Mouse (Mus musculus): Measurements from ENCODE around the gene Klf7. TPM values are rescaled to one million over a fixed set of nuclear protein-coding genes. Genes with fewer than 3 reads are reported as not detected.

The Klf7 gene
- polyA plus RNA-seq, 1 experiment from 2014 or later, result 26.1 TPM

DNA sequence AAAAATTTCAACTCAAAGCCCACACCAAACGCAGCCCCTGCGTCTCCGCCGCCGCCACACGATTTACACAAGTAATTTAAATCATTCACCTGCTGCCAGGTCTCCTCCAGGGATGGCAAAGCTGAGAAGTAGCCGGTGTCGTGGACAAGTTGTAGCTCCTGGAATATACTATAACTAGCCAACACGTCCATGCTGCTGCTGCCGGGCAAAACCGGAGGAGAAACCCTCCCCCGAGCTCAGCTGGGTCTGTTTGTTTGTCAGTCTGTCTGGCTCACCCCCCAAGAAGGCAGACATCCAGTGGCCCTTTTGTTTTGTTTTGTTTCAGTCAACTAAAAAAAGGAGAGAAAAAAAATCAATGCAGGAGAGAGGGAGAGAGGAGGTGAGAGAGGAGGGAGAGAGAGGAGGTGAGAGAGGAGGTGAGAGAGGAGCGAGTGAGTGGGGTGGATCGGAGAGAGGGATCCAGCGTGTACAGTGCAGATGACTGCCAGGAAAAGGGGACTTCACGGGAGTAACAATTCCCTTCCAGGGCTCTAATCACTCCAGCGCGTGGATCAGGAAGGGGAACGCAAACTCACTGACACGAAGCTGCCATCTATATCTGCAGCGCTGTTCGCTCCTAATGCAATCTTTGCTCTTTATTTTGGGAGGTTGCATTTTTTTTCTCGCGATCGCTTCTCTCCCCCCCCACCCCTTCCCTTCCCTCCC, 1.1 kb downstream of the Klf7 start:
- Histone ChIP-seq H3K4me2 (ENCODE audit: low read depth, low read length) (peak overlapping the region; percentile 87), H3K36me3 (ENCODE audit: control insufficient read depth, insufficient read depth, low read length) (no peaks in the 10 kb centered on the region), H3K27ac (replicated peaks; ENCODE audit: low read depth, low read length) (peak overlapping the region; percentile 100), H3K27me3 (replicated peaks; ENCODE audit: control insufficient read depth, insufficient read depth, low read length) (no peaks in the 10 kb centered on the region), H3K4me3 (ENCODE audit: low read depth, low read length) (peak overlapping the region; percentile 62), H3K9me3 (ENCODE audit: control insufficient read depth, low read length) (no peaks in the 10 kb centered on the region), H3K4me1 (ENCODE audit: control insufficient read depth, insufficient read depth, low read length) (peaks cover 21% of the 10 kb centered on the region), H3K9ac (ENCODE audit: low read depth, low read length) (peak overlapping the region; percentile 96)
- ATAC-seq (ENCODE audit: low read depth) (peak; percentile 38), DNase-seq (ENCODE audit: low spot score) (peak; percentile 57)
- WGBS, result 1% methylated on average over 25 of the region's 25 CpGs

DNA sequence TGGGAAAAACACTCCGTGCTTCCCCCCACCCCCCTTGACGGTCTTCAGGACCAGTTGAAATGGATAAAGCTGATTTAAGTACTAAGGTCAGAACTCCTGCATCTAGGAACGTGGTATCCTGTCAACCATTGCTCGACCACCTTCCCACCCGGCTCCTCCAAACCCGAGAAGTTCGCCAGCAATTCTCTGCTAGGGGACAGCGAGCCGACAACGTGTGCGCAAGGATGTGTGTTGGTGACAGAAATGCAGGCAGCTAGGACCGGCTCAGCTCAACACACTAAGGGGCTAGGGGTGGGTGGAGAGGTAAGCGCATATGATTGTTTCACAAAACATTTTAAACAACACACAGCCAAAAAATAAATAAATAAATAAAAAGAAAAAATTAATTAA, 1.7 kb downstream of the Klf7 start:
- DNase-seq (ENCODE audit: low spot score) (peak; percentile 51), ATAC-seq (ENCODE audit: low read depth) (no peak)
- Histone ChIP-seq H3K4me2 (ENCODE audit: low read depth, low read length) (peak overlapping the region; percentile 87), H3K27me3 (replicated peaks; ENCODE audit: control insufficient read depth, insufficient read depth, low read length) (no peaks in the 10 kb centered on the region), H3K4me3 (ENCODE audit: low read depth, low read length) (peak overlapping the region; percentile 62), H3K36me3 (ENCODE audit: control insufficient read depth, insufficient read depth, low read length) (no peaks in the 10 kb centered on the region), H3K27ac (replicated peaks; ENCODE audit: low read depth, low read length) (peak overlapping the region; percentile 100), H3K9me3 (ENCODE audit: control insufficient read depth, low read length) (no peaks in the 10 kb centered on the region), H3K4me1 (ENCODE audit: control insufficient read depth, insufficient read depth, low read length) (peaks cover 21% of the 10 kb centered on the region), H3K9ac (ENCODE audit: low read depth, low read length) (peak overlapping the region; percentile 96)
- WGBS, result 0% methylated on average over 13 of the region's 13 CpGs

DNA sequence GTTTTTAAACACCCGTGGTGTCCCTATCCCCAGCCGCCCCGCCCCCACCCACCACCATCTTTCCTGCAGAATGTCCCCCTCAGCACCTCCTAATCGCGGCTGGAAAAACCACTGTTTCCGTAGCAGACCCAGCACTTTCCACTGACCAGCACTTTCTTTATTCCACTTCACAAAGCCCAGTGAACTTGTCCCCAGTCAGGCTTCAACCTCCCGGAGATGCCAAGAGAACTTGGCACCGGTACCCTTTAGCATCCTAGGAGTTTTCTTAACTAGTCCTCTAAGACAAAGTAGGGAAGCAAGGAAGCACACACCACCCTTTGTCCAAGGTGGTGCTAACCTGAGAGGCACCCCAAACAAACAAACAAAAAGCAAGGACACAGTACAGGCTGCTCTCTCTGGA, 2.2 kb downstream of the Klf7 start:
- ATAC-seq (ENCODE audit: low read depth), result no peak
- Histone ChIP-seq H3K36me3 (ENCODE audit: control insufficient read depth, insufficient read depth, low read length) (no peaks in the 10 kb centered on the region), H3K27me3 (replicated peaks; ENCODE audit: control insufficient read depth, insufficient read depth, low read length) (no peaks in the 10 kb centered on the region), H3K4me1 (ENCODE audit: control insufficient read depth, insufficient read depth, low read length) (peaks cover 21% of the 10 kb centered on the region), H3K4me3 (ENCODE audit: low read depth, low read length) (peak overlapping the region; percentile 62), H3K27ac (replicated peaks; ENCODE audit: low read depth, low read length) (peak overlapping the region; percentile 100), H3K9me3 (ENCODE audit: control insufficient read depth, low read length) (no peaks in the 10 kb centered on the region), H3K4me2 (ENCODE audit: low read depth, low read length) (peak overlapping the region; percentile 87), H3K9ac (ENCODE audit: low read depth, low read length) (peak overlapping the region; percentile 96)
- DNase-seq (ENCODE audit: low spot score), result no peak
- WGBS, result under 1% methylated on average over 7 of the region's 8 CpGs

DNA sequence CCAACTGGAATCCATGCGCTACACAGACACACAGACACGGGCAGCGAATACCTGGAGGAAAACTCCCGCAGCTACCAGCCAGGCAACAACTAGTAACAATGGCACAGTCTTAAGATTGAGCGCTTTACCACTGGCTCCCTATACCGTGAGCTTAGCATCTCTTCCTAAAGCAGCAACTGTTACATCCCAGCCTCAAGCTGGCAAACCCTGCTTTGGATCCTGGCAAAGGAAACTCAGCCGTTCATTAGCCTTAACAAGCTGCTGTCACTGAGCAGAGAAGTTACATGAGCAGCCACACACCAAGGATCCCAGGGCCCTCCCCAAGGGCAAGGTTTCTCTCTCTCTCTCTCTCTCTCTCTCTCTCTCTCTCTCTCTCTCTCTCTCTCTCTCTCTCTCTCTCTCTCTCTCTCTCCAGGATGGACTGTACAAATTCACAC, 2.7 kb downstream of the Klf7 start:
- peak overlapping the region; percentile 100 for H3K27ac ChIP-seq (replicated peaks; ENCODE audit: low read depth, low read length)
- peaks cover 21% of the 10 kb centered on the region for H3K4me1 ChIP-seq (ENCODE audit: control insufficient read depth, insufficient read depth, low read length)
- H3K9ac ChIP-seq (ENCODE audit: low read depth, low read length), result peak overlapping the region; percentile 96
- no peaks in the 10 kb centered on the region for H3K9me3 ChIP-seq (ENCODE audit: control insufficient read depth, low read length)
- peak overlapping the region; percentile 62 for H3K4me3 ChIP-seq (ENCODE audit: low read depth, low read length)
- ATAC-seq (ENCODE audit: low read depth), result no peak
- WGBS, result 6% methylated on average over 7 of the region's 7 CpGs
- no peaks in the 10 kb centered on the region for H3K36me3 ChIP-seq (ENCODE audit: control insufficient read depth, insufficient read depth, low read length)
- DNase-seq (ENCODE audit: low spot score), result peak; percentile 67
- peak overlapping the region; percentile 87 for H3K4me2 ChIP-seq (ENCODE audit: low read depth, low read length)
- no peaks in the 10 kb centered on the region for H3K27me3 ChIP-seq (replicated peaks; ENCODE audit: control insufficient read depth, insufficient read depth, low read length)

DNA sequence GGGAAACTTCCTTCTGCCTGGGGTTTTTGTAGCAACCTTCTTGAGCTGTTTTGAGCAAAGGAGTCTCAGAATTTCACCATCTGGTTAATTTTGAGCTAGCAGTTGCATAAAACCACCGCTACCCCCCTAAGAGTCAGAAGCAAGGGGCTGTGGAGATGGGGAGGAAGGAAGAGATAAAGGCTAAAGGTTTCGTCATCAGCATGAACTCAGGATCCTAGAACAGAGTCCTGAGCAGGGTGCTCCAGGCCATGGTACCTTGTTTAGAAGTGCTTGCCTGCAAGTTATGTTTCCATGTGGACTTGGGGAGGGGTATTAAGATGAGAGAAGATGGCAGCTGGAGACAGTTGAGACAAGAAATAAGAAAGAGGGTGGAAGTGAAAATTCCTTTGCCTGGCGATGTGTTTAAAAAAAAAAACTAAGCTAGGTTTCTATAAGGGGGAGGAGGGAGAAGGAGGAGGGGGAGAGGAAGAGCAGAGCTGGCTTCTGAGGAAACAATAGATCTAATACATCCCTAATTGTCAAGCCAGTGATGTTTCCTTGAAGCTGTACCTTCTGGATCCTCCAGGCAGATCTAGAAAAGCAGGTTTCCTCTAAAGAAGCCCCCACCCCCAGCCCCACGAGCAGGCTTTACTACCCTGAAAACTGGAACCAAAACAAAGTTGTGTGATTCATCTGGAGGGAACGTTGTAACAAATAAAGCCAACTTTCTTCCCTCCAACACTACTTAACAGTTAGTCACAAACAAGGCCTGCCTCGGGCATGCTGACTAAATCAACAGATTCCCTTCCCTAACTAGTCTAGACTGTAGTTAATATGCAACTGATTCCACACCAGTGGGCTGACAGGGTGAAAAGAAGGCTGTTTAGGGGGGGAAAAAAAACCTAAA, 3.6 kb downstream of the Klf7 start:
- peak overlapping the region; percentile 100 for H3K27ac ChIP-seq (replicated peaks; ENCODE audit: low read depth, low read length)
- ATAC-seq (ENCODE audit: low read depth), result no peak
- H3K4me1 ChIP-seq (ENCODE audit: control insufficient read depth, insufficient read depth, low read length), result peaks cover 21% of the 10 kb centered on the region
- peak overlapping the region; percentile 62 for H3K4me3 ChIP-seq (ENCODE audit: low read depth, low read length)
- 30% methylated on average over 6 of the region's 6 CpGs for WGBS
- H3K9ac ChIP-seq (ENCODE audit: low read depth, low read length), result peak overlapping the region; percentile 96
- peak overlapping the region; percentile 87 for H3K4me2 ChIP-seq (ENCODE audit: low read depth, low read length)
- no peaks in the 10 kb centered on the region for H3K27me3 ChIP-seq (replicated peaks; ENCODE audit: control insufficient read depth, insufficient read depth, low read length)
- DNase-seq (ENCODE audit: low spot score), result peak; percentile 69
- no peaks in the 10 kb centered on the region for H3K36me3 ChIP-seq (ENCODE audit: control insufficient read depth, insufficient read depth, low read length)
- H3K9me3 ChIP-seq (ENCODE audit: control insufficient read depth, low read length), result no peaks in the 10 kb centered on the region

DNA sequence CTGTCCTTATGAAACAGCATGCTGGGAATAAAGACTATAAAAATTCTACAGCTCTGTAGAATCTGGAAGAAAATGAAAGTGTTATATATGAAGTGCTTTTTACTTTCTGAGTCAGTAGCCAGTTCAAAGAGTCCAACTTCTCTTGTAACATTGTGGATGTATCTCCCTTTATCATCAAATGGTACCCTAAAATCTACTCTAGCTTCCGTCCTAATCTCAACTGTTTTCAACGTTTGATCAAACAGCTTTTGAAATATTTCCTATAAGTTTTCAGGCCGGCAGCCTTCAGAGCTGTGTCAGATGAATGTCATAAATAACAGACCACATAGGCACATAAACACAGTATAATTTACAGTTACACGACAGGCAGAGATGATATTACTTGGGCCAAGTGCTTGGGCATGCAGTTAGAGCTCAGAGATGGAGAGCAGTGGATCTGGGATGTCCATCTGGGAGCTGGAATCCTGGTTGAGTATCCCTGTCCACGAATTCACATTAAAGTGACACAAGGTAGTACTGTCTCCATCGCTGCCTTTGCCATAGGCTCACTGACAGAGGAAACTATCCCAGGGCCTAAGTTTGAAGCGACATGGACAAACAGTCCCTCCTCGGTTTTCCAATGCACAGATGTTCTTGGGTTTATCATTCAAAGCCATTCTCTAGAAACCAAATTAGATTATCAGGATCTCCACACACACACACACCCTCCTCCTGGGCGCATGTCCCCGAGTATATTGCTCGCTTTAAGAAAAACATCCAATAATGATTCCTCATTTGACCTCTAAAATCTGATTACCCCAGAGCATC, 4.4 kb downstream of the Klf7 start:
- H3K27me3 ChIP-seq (replicated peaks; ENCODE audit: control insufficient read depth, insufficient read depth, low read length), result no peaks in the 10 kb centered on the region
- no peaks in the 10 kb centered on the region for H3K9me3 ChIP-seq (ENCODE audit: control insufficient read depth, low read length)
- H3K4me2 ChIP-seq (ENCODE audit: low read depth, low read length), result peak overlapping the region; percentile 87
- no peak for DNase-seq (ENCODE audit: low spot score)
- ATAC-seq (ENCODE audit: low read depth), result no peak
- WGBS, result 74% methylated on average over 11 of the region's 11 CpGs
- H3K27ac ChIP-seq (replicated peaks; ENCODE audit: low read depth, low read length), result no peak overlapping the region
- H3K9ac ChIP-seq (ENCODE audit: low read depth, low read length), result peak overlapping the region; percentile 96; the same call in 1 of the 2 replicates
- peaks cover 17% of the 10 kb centered on the region for H3K4me1 ChIP-seq (ENCODE audit: control insufficient read depth, insufficient read depth, low read length)
- H3K36me3 ChIP-seq (ENCODE audit: control insufficient read depth, insufficient read depth, low read length), result no peaks in the 10 kb centered on the region
- H3K4me3 ChIP-seq (ENCODE audit: low read depth, low read length), result peak overlapping the region; percentile 62; the same call in 1 of the 2 replicates

DNA sequence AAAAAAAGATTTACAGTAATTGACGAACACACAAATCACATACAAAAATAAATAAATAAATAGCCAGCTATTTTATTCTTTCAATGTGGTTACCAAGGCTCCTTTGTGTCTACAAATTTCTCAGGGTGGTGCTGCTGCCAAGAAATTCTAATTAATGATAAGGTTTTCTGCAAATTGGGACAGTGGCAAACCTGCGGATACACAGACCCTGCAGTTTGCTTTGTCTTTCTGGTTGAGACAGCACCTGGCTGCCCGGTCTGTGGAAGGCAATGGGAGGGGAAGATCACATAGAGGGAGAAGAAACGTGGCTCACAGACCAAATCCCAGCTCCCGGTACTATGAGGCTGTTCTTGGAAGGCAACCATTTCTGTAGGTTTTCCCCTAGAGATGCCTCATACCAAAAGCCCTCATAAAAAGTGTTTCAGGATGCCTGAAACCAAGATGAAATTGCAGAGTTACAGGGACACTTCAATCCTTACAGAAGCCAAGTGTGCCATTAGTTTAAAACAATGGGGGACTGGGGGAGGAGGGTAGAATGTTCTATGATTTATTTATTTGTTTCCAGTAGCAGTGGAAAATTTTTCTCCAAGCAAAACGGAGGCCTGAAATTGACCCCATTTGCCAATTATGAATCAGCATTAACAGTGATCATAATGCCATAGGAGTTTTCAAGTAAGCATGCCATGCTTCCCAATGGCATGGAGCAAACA, 5.2 kb downstream of the Klf7 start:
- Histone ChIP-seq H3K9me3 (ENCODE audit: control insufficient read depth, low read length) (no peaks in the 10 kb centered on the region), H3K36me3 (ENCODE audit: control insufficient read depth, insufficient read depth, low read length) (no peaks in the 10 kb centered on the region), H3K4me1 (ENCODE audit: control insufficient read depth, insufficient read depth, low read length) (peaks cover 13% of the 10 kb centered on the region), H3K27me3 (replicated peaks; ENCODE audit: control insufficient read depth, insufficient read depth, low read length) (no peaks in the 10 kb centered on the region), H3K9ac (ENCODE audit: low read depth, low read length) (no peak overlapping the region), H3K4me3 (ENCODE audit: low read depth, low read length) (no peak overlapping the region), H3K27ac (replicated peaks; ENCODE audit: low read depth, low read length) (no peak overlapping the region), H3K4me2 (ENCODE audit: low read depth, low read length) (no peak overlapping the region)
- 69% methylated on average over 6 of the region's 6 CpGs for WGBS
- DNase-seq (ENCODE audit: low spot score) (no peak), ATAC-seq (ENCODE audit: low read depth) (no peak)

DNA sequence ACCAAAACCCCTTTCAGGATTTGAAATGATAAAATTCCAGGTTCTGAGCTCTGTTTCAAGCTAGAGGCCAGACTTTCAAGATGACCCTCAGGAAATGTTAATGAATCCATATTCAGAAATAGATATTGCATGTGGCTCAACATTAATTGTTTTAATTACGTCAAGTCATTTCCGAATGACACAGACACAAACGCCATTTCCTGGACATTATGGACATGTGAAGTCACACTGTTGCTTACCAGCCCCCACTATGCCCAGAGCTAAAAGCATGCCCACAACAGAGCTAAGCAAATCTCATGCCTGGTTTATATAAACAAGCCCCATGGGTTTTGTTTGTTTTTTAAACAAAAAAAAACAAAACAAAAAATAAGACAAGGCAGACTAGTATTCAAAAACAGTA, 7.5 kb downstream of the Klf7 start:
- 81% methylated on average over 3 of the region's 3 CpGs for WGBS

More for the DNA sequence above, 7.5 kb downstream of the Klf7 start:
- Histone ChIP-seq H3K36me3 (ENCODE audit: control insufficient read depth, insufficient read depth, low read length) (no peaks in the 10 kb centered on the region), H3K27ac (replicated peaks; ENCODE audit: low read depth, low read length) (no peak overlapping the region), H3K4me2 (ENCODE audit: low read depth, low read length) (no peak overlapping the region), H3K9ac (ENCODE audit: low read depth, low read length) (no peak overlapping the region), H3K27me3 (replicated peaks; ENCODE audit: control insufficient read depth, insufficient read depth, low read length) (no peaks in the 10 kb centered on the region), H3K4me3 (ENCODE audit: low read depth, low read length) (no peak overlapping the region), H3K9me3 (ENCODE audit: control insufficient read depth, low read length) (no peaks in the 10 kb centered on the region), H3K4me1 (ENCODE audit: control insufficient read depth, insufficient read depth, low read length) (peaks cover 13% of the 10 kb centered on the region)
- no peak for ATAC-seq (ENCODE audit: low read depth)
- DNase-seq (ENCODE audit: low spot score), result no peak
